Mouse (Mus musculus) ES-CJ7 (cell line): Measurements from ENCODE around the gene Olfr370.
A peak's percentile ranks its signal among the peaks of the same experiment; 100 is the strongest.
"Not testable (repeated sequence)": the region's sequence is repeated elsewhere in the genome, so short reads cannot be mapped to it uniquely, and the experiment has no call there.

Experiments used
- DNase-seq: peaks from one replicate; pipeline ENCODE4 v3.0.0; 2011; ENCODE audit warnings: low read depth, low spot score

The Olfr370 gene

GRCm38 (mm10) chr8:83535736-83536135 lies at the start of gene Olfr370:
Gene Olfr370, plus strand, starts transcription at chr8:83535780.
- no peak for DNase-seq

- DNase-seq = no peak
Observed at GRCm38 (mm10) chr8:83511696-83512095, 23.9 kb upstream of the Olfr370 start.

- no peak for DNase-seq
Observed at GRCm38 (mm10) chr8:83520432-83520831, 15.1 kb upstream of the Olfr370 start.

- not testable (repeated sequence) for DNase-seq
Observed at GRCm38 (mm10) chr8:83520907-83521306, 14.7 kb upstream of the Olfr370 start.

GRCm38 (mm10) chr8:83521310-83521709 lies 14.3 kb upstream of the Olfr370 start:
- DNase-seq = no peak

- no peak for DNase-seq
Observed at GRCm38 (mm10) chr8:83534802-83535201, 778 bp upstream of the Olfr370 start.

GRCm38 (mm10) chr8:83562669-83563068 lies 27.1 kb downstream of the Olfr370 start:
- DNase-seq = no peak

- no peak for DNase-seq
Observed at GRCm38 (mm10) chr8:83563246-83563645, 27.7 kb downstream of the Olfr370 start.

GRCm38 (mm10) chr8:83565731-83566375 lies 30.3 kb downstream of the Olfr370 start:
- peak; percentile 41 for DNase-seq

GRCm38 (mm10) chr8:83566469-83567395 lies 31.2 kb downstream of the Olfr370 start, which contains the start of gene Ndufb7:
Gene Ndufb7, plus strand, starts transcription at chr8:83566671.
- peak; percentile 92 for DNase-seq

GRCm38 (mm10) chr8:83567668-83568067 lies 32.1 kb downstream of the Olfr370 start:
- DNase-seq = no peak

GRCm38 (mm10) chr8:83568128-83568527 lies 32.5 kb downstream of the Olfr370 start:
- peak; percentile 64 for DNase-seq

GRCm38 (mm10) chr8:83568755-83569154 lies 33.2 kb downstream of the Olfr370 start:
- DNase-seq = no peak

GRCm38 (mm10) chr8:83569165-83569564 lies 33.6 kb downstream of the Olfr370 start:
- DNase-seq = no peak

- DNase-seq = no peak
Observed at GRCm38 (mm10) chr8:83570272-83571000, 34.9 kb downstream of the Olfr370 start.

- not testable (repeated sequence) for DNase-seq
Observed at GRCm38 (mm10) chr8:83571001-83571340, 35.4 kb downstream of the Olfr370 start.

GRCm38 (mm10) chr8:83571791-83572190 lies 36.2 kb downstream of the Olfr370 start:
- DNase-seq = no peak

GRCm38 (mm10) chr8:83572246-83572812 lies 36.7 kb downstream of the Olfr370 start:
- no peak for DNase-seq

GRCm38 (mm10) chr8:83573140-83573875 lies 37.7 kb downstream of the Olfr370 start:
- DNase-seq = no peak

- DNase-seq = no peak
Observed at GRCm38 (mm10) chr8:83574631-83575315, 39.2 kb downstream of the Olfr370 start.
